Mouse (Mus musculus) forebrain, embryonic 10.5 days (tissue): ENCODE results near the gene Sdhd. TPM values are rescaled to one million over a fixed set of nuclear protein-coding genes. Genes with fewer than 3 reads are reported as not detected.

Experiments used
- polyA plus RNA-seq: library from polyadenylated mRNA; unstranded; fragments of >200 nt; fragmentation: Nextera tagmentation; extraction: Ambion mirVana; gene quantifications from 2 replicates; pipeline ENCODE4 v1.2.1, GENCODE M21; 2016

The Sdhd gene
- polyA plus RNA-seq, 1 experiment from 2014 or later: 325 TPM

Other genes with a start within 250 kb of the Sdhd start
- 0.24 and 0.28 TPM in 2 replicates for gene Plet1, start 109.3 kb downstream of the Sdhd start, polyA plus RNA-seq
- gene Pts, start 75.1 kb downstream of the Sdhd start, polyA plus RNA-seq: 81.2 and 86.5 TPM in 2 replicates
- 3.7 and 4.5 TPM in 2 replicates for gene Il18, start 49.0 kb downstream of the Sdhd start, polyA plus RNA-seq
- gene Bco2, start 48.6 kb downstream of the Sdhd start, polyA plus RNA-seq: 0.25 TPM in 2 replicates
- 0.17 TPM in 1 of 2 replicates, not detected in the other for gene Tex12, start 42.5 kb downstream of the Sdhd start, polyA plus RNA-seq
- 308 and 321 TPM in 2 replicates for gene Timm8b, start 98 bp upstream of the Sdhd start, polyA plus RNA-seq
- gene Pih1d2, start 13.5 kb upstream of the Sdhd start, polyA plus RNA-seq: 6.5 and 7.9 TPM in 2 replicates
- gene Nkapd1, start 13.7 kb upstream of the Sdhd start, polyA plus RNA-seq: 20.5 and 22.1 TPM in 2 replicates
- gene Dlat, start 56.0 kb upstream of the Sdhd start, polyA plus RNA-seq: 54.0 and 59.0 TPM in 2 replicates
- gene Dixdc1, start 135.7 kb upstream of the Sdhd start, polyA plus RNA-seq: 22.2 and 23.0 TPM in 2 replicates
- 2.1 and 2.5 TPM in 2 replicates for gene 2310030G06Rik, start 142.7 kb upstream of the Sdhd start, polyA plus RNA-seq
- gene Cryab, start 147.5 kb upstream of the Sdhd start, polyA plus RNA-seq: 3.2 and 5.7 TPM in 2 replicates
- 0.69 and 1.1 TPM in 2 replicates for gene Hspb2, start 148.5 kb upstream of the Sdhd start, polyA plus RNA-seq
- 12.2 and 14.5 TPM in 2 replicates for gene Fdxacb1, start 164.4 kb upstream of the Sdhd start, polyA plus RNA-seq
- 35.0 and 36.9 TPM in 2 replicates for gene Alg9, start 171.2 kb upstream of the Sdhd start, polyA plus RNA-seq
- gene 1110032A03Rik, start 171.7 kb upstream of the Sdhd start, polyA plus RNA-seq: 23.2 and 24.7 TPM in 2 replicates
- gene Ppp2r1b, start 241.5 kb upstream of the Sdhd start, polyA plus RNA-seq: 170 and 171 TPM in 2 replicates